Mouse (Mus musculus) MEL (cell line): ENCODE data around the gene Lrp6.

Source experiments
- CHD2 ChIP-seq: IDR thresholded peaks from 2 replicates; pipeline ENCODE4 v1.6.1; 2011; ENCODE audit warnings: low read length, improper control_type of control experiment
- CTCF ChIP-seq, 3 experiments: IDR thresholded peaks in 2 of 3; conservative IDR thresholded peaks in 1 of 3; 2 replicates each; pipeline ENCODE4 v1.5.1; 2011 to 2012; ENCODE audit warnings: low read length in 3 of 3, low read depth in 2 of 3, mild to moderate bottlenecking in 2 of 3, improper control_type of control experiment in 1 of 3, inconsistent platforms in 1 of 3, mixed read lengths in 1 of 3, moderate library complexity in 1 of 3; ENCODE audit not compliant: control insufficient read depth in 1 of 3, insufficient read depth in 1 of 3, poor library complexity in 1 of 3, severe bottlenecking in 1 of 3
- GATA1 ChIP-seq: IDR thresholded peaks from 2 replicates; pipeline ENCODE4 v1.6.1; 2011; ENCODE audit warnings: low read depth, low read length, improper control_type of control experiment
- POLR2A ChIP-seq, 2 experiments: IDR thresholded peaks; 2 replicates each; pipeline ENCODE4 v1.6.1; 2011 to 2012; ENCODE audit warnings: low read length in 2 of 2, mild to moderate bottlenecking in 2 of 2, control low read depth in 1 of 2, improper control_type of control experiment in 1 of 2, low read depth in 1 of 2, moderate library complexity in 1 of 2; ENCODE audit not compliant: control insufficient read depth in 1 of 2, insufficient read depth in 1 of 2, poor library complexity in 1 of 2
- RAD21 ChIP-seq: IDR thresholded peaks from 2 replicates; pipeline ENCODE4 v1.6.1; 2011; ENCODE audit warnings: mild to moderate bottlenecking, low read depth, low read length, improper control_type of control experiment
- TBP ChIP-seq: IDR thresholded peaks from 2 replicates; pipeline ENCODE4 v1.8.0; 2011; ENCODE audit warnings: low read depth, low read length, improper control_type of control experiment

- no peak for TF ChIP-seq RAD21
- no peak for TF ChIP-seq GATA1
- no peak for TF ChIP-seq CTCF (IDR thresholded peaks at IDR 0.05 in 2 of 3, conservative IDR thresholded peaks at IDR 0.05 in 1 of 3; ENCODE audit: control insufficient read depth in 1 of 3, insufficient read depth in 1 of 3, low read depth in 2 of 3, low read length in 3 of 3, poor library complexity in 1 of 3, severe bottlenecking in 1 of 3)
- TF ChIP-seq CHD2, result no peak
- TF ChIP-seq POLR2A (IDR thresholded peaks at IDR 0.05; ENCODE audit: control insufficient read depth in 1 of 2, insufficient read depth in 1 of 2, low read depth in 1 of 2, low read length in 2 of 2, poor library complexity in 1 of 2), result no peak
- TF ChIP-seq TBP, result no peak
Observed at GRCm38 (mm10) chr6:134502335-134502734, 64.4 kb downstream of the Lrp6 start.
